Mouse (Mus musculus) heart, embryonic 14.5 days (tissue): ENCODE measurements around the gene Fbxo5. TPM values are rescaled to one million over a fixed set of nuclear protein-coding genes. Genes with fewer than 3 reads are reported as not detected.

Experiments used
- polyA plus RNA-seq: library from polyadenylated mRNA; unstranded; fragments of >200 nt; fragmentation: Nextera tagmentation; extraction: Ambion mirVana; gene quantifications from 2 replicates; pipeline ENCODE4 v1.2.1, GENCODE M21; 2014

Gene Fbxo5
- polyA plus RNA-seq, 1 experiment from 2014 or later, result 43.0 TPM

Other genes starting within 250 kb of the Fbxo5 start
- 7.1 and 7.7 TPM in 2 replicates for gene Myct1, start 211.8 kb downstream of the Fbxo5 start, polyA plus RNA-seq
- gene Vip, start 166.4 kb downstream of the Fbxo5 start, polyA plus RNA-seq, result not detected in 2 replicates
- gene Mtrf1l, start 18.3 kb upstream of the Fbxo5 start, polyA plus RNA-seq, result 13.3 and 15.9 TPM in 2 replicates
- 0.92 and 1.0 TPM in 2 replicates for gene Rgs17, start 116.8 kb upstream of the Fbxo5 start, polyA plus RNA-seq